Mouse (Mus musculus): ENCODE measurements around the gene Olfr123.

The Olfr123 gene

GRCm38 (mm10) chr17:37793229-37793628 lies at the start of gene Olfr123:
Gene Olfr123, plus strand, starts transcription at chr17:37793529.
- DNase-seq (ENCODE audit: low spot score in 2 of 2) = no peak

- DNase-seq (ENCODE audit: low spot score in 2 of 2) = no peak
These were observed 25.0 kb upstream of the Olfr123 start, which contains the start of gene Olfr122 for GRCm38 (mm10) chr17:37768307-37768706. Gene Olfr122, plus strand, starts transcription at chr17:37768607.

GRCm38 (mm10) chr17:37799588-37799987 lies 6.3 kb downstream of the Olfr123 start, which contains the start of gene Olfr124:
Gene Olfr124, plus strand, starts transcription at chr17:37799888.
- DNase-seq (ENCODE audit: low spot score in 2 of 2) = no peak

GRCm38 (mm10) chr17:37832649-37833048 lies 39.3 kb downstream of the Olfr123 start, which contains the start of gene Olfr125:
Gene Olfr125, plus strand, starts transcription at chr17:37832949.
- no peak for DNase-seq (ENCODE audit: low spot score in 2 of 2)

- no peak for DNase-seq (ENCODE audit: low spot score in 2 of 2)
These were observed 53.9 kb downstream of the Olfr123 start, which contains the start of gene Olfr126 for GRCm38 (mm10) chr17:37847183-37847582. Gene Olfr126, plus strand, starts transcription at chr17:37847483.
